Mouse (Mus musculus) cerebellum, postnatal 10 days (tissue): ENCODE results near the gene Dio1.

Experiments used
- DNase-seq, 2 experiments: peaks; one replicate each; pipeline ENCODE4 v3.0.0; 2021; ENCODE audit warnings: mixed read lengths in 2 of 2

Gene Dio1

GRCm38 (mm10) chr4:107300371-107300770, 6.6 kb downstream of the Dio1 start:
- no peak for DNase-seq

GRCm38 (mm10) chr4:107299779-107300340, 7.1 kb downstream of the Dio1 start:
- peak in 1 of 2 experiments; percentile 7 for DNase-seq

- no peak for DNase-seq
Observed at GRCm38 (mm10) chr4:107298071-107298606, 8.8 kb downstream of the Dio1 start.

- DNase-seq = no peak
Observed at GRCm38 (mm10) chr4:107292273-107292662, 14.7 kb downstream of the Dio1 start.

- no peak for DNase-seq
Observed at GRCm38 (mm10) chr4:107291611-107292272, 15.2 kb downstream of the Dio1 start.

- DNase-seq = no peak
Observed at GRCm38 (mm10) chr4:107287517-107287916, 19.5 kb downstream of the Dio1 start.

- DNase-seq = no peak
Observed at GRCm38 (mm10) chr4:107286386-107286785, 20.6 kb downstream of the Dio1 start.

- DNase-seq = no peak
Observed at GRCm38 (mm10) chr4:107285446-107286200, 21.3 kb downstream of the Dio1 start.

- no peak for DNase-seq
Observed at GRCm38 (mm10) chr4:107280843-107281475, 26.0 kb downstream of the Dio1 start.

- DNase-seq = peak; percentile 20 to 22
Observed at GRCm38 (mm10) chr4:107278188-107278707, 28.7 kb downstream of the Dio1 start.

- no peak for DNase-seq
Observed at GRCm38 (mm10) chr4:107274511-107274910, 32.5 kb downstream of the Dio1 start.

- DNase-seq = no peak
Observed at GRCm38 (mm10) chr4:107273683-107274082, 33.3 kb downstream of the Dio1 start.

GRCm38 (mm10) chr4:107260001-107260400, 47.0 kb downstream of the Dio1 start:
- no peak for DNase-seq

GRCm38 (mm10) chr4:107254414-107254813, 52.6 kb downstream of the Dio1 start:
- peak; percentile 16 to 53 for DNase-seq

GRCm38 (mm10) chr4:107253125-107254091, 53.6 kb downstream of the Dio1 start, which contains the start of the genes Lrrc42 and Hspb11:
Lrrc42 (minus strand) TSS chr4:107253532.
Hspb11 (plus strand) TSS chr4:107253593.
- peak; percentile 99 for DNase-seq

- DNase-seq = peak; percentile 26 to 27
Observed at GRCm38 (mm10) chr4:107252522-107252921, 54.4 kb downstream of the Dio1 start.

- peak; percentile 76 to 83 for DNase-seq
Observed at GRCm38 (mm10) chr4:107250494-107250893, 56.5 kb downstream of the Dio1 start.

GRCm38 (mm10) chr4:107249471-107249870, 57.5 kb downstream of the Dio1 start:
- peak in 1 of 2 experiments; percentile 28 for DNase-seq

GRCm38 (mm10) chr4:107248061-107248460, 58.9 kb downstream of the Dio1 start:
- peak in 1 of 2 experiments; percentile 7 for DNase-seq

- DNase-seq = no peak
Observed at GRCm38 (mm10) chr4:107247110-107247509, 59.9 kb downstream of the Dio1 start.

- DNase-seq = no peak
Observed at GRCm38 (mm10) chr4:107246040-107246439, 60.9 kb downstream of the Dio1 start.
